Mouse (Mus musculus): Measurements from ENCODE around the gene Gabrr3.

DNA sequence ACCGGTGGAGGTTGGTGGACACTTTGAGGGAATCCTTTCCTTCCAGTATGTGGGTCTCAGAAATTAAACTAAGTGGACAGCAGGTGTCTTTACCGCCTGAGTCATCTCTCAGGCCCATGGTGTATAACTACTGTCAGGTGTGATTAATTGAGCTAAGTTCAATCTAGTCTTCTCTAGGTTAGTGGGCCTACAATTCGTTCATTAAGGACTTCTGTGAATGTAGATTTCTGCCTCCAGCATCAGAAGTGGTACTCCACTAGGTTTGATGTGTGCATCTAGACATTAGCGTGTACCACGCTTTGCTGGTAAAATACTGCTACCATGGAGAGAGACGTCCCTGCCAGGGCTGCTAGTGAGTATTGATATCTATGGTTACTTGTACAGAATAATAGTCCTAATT is 65.4 kb downstream of the Gabrr3 start:
- TF ChIP-seq CTCF (IDR thresholded peaks at IDR 0.05; ENCODE audit: low read depth) (no peak), EP300 (IDR thresholded peaks at IDR 0.05; ENCODE audit: low read depth) (no peak)
